Mouse (Mus musculus): ENCODE measurements at regions not wholly inside any gene's neighbourhood (a gene's known extent, or its start where the extent isn't known, plus 50 kb on each side); places are given as distances from the start of the nearest gene placed in this dataset.

- 93% methylated on average over 6 of the region's 6 CpGs for WGBS
- no peaks in the 10 kb centered on the region for H3K9me3 ChIP-seq
- no peaks in the 10 kb centered on the region for H3K36me3 ChIP-seq
- H3K4me3 ChIP-seq: no peak overlapping the region
- no peak overlapping the region for H3K9ac ChIP-seq
- 0 out of 2 replicates have a peak, but pooled peaks cover 3% of the 10 kb centered on the region for H3K27me3 ChIP-seq
- H3K4me2 ChIP-seq: no peak overlapping the region
- H3K27ac ChIP-seq: no peak overlapping the region
- no peak for ATAC-seq (ENCODE audit: insufficient number of reproducible peaks, insufficient read depth, low FRiP score, low TSS enrichment, low read depth)
- no peaks in the 10 kb centered on the region for H3K4me1 ChIP-seq
Measured at GRCm38 (mm10) chr1:61288946-61289345, 311.2 kb downstream of the Icos start.

GRCm38 (mm10) chr1:61289552-61289951 lies 311.8 kb downstream of the Icos start:
- 0 out of 2 replicates have a peak, but pooled peaks cover 3% of the 10 kb centered on the region for H3K27me3 ChIP-seq
- no peak for ATAC-seq (ENCODE audit: insufficient number of reproducible peaks, insufficient read depth, low FRiP score, low TSS enrichment, low read depth)
- H3K9ac ChIP-seq: no peak overlapping the region
- H3K4me2 ChIP-seq: no peak overlapping the region
- no peak overlapping the region for H3K27ac ChIP-seq
- no peaks in the 10 kb centered on the region for H3K9me3 ChIP-seq
- H3K4me1 ChIP-seq: no peaks in the 10 kb centered on the region
- 62% methylated on average over 4 of the region's 4 CpGs for WGBS
- no peak overlapping the region for H3K4me3 ChIP-seq
- H3K36me3 ChIP-seq: no peaks in the 10 kb centered on the region

GRCm38 (mm10) chr1:61293106-61293505 lies 315.4 kb downstream of the Icos start:
- no peak for ATAC-seq (ENCODE audit: insufficient number of reproducible peaks, insufficient read depth, low FRiP score, low TSS enrichment, low read depth)
- no peaks in the 10 kb centered on the region for H3K36me3 ChIP-seq
- H3K9ac ChIP-seq: no peak overlapping the region
- no peaks in the 10 kb centered on the region for H3K9me3 ChIP-seq
- peaks cover 3% of the 10 kb centered on the region; the same call in 1 of the 2 replicates for H3K27me3 ChIP-seq
- no peak overlapping the region for H3K27ac ChIP-seq
- H3K4me1 ChIP-seq: peaks cover under 1% of the 10 kb centered on the region
- WGBS: 68% methylated on average over 5 of the region's 5 CpGs
- H3K4me2 ChIP-seq: no peak overlapping the region
- no peak overlapping the region for H3K4me3 ChIP-seq

GRCm38 (mm10) chr1:61295219-61295618 lies 317.5 kb downstream of the Icos start:
- WGBS: 85% methylated on average over 3 of the region's 3 CpGs
- H3K9ac ChIP-seq: no peak overlapping the region
- peaks cover 11% of the 10 kb centered on the region for H3K4me1 ChIP-seq
- no peak overlapping the region for H3K4me3 ChIP-seq
- ATAC-seq (ENCODE audit: insufficient number of reproducible peaks, insufficient read depth, low FRiP score, low TSS enrichment, low read depth): no peak
- H3K36me3 ChIP-seq: no peaks in the 10 kb centered on the region
- no peaks in the 10 kb centered on the region for H3K9me3 ChIP-seq
- no peak overlapping the region for H3K4me2 ChIP-seq
- H3K27me3 ChIP-seq: peaks cover 7% of the 10 kb centered on the region
- no peak overlapping the region for H3K27ac ChIP-seq

GRCm38 (mm10) chr1:61296831-61297230 lies 319.1 kb downstream of the Icos start:
- no peaks in the 10 kb centered on the region for H3K36me3 ChIP-seq
- H3K27ac ChIP-seq: no peak overlapping the region
- no peaks in the 10 kb centered on the region for H3K9me3 ChIP-seq
- H3K4me2 ChIP-seq: no peak overlapping the region
- 59% methylated on average over 4 of the region's 4 CpGs for WGBS
- H3K4me3 ChIP-seq: no peak overlapping the region
- ATAC-seq (ENCODE audit: insufficient number of reproducible peaks, insufficient read depth, low FRiP score, low TSS enrichment, low read depth): no peak
- peaks cover 16% of the 10 kb centered on the region for H3K27me3 ChIP-seq
- peaks cover 26% of the 10 kb centered on the region for H3K4me1 ChIP-seq
- no peak overlapping the region for H3K9ac ChIP-seq

GRCm38 (mm10) chr1:61297361-61297760 lies 319.6 kb downstream of the Icos start:
- Histone ChIP-seq H3K9me3 (no peaks in the 10 kb centered on the region), H3K27me3 (peaks cover 19% of the 10 kb centered on the region), H3K4me3 (no peak overlapping the region), H3K36me3 (no peaks in the 10 kb centered on the region), H3K27ac (no peak overlapping the region), H3K9ac (no peak overlapping the region), H3K4me1 (peaks cover 28% of the 10 kb centered on the region), H3K4me2 (no peak overlapping the region)
- WGBS: 72% methylated on average over 3 of the region's 3 CpGs
- ATAC-seq (ENCODE audit: insufficient number of reproducible peaks, insufficient read depth, low FRiP score, low TSS enrichment, low read depth): no peak

GRCm38 (mm10) chr1:61298064-61298463 lies 320.3 kb downstream of the Icos start:
- H3K9ac ChIP-seq: no peak overlapping the region
- no peaks in the 10 kb centered on the region for H3K36me3 ChIP-seq
- no peak overlapping the region for H3K4me3 ChIP-seq
- no peaks in the 10 kb centered on the region for H3K9me3 ChIP-seq
- peaks cover 28% of the 10 kb centered on the region for H3K4me1 ChIP-seq
- H3K27me3 ChIP-seq: peaks cover 19% of the 10 kb centered on the region
- H3K27ac ChIP-seq: peak overlapping the region; percentile 44
- no peak overlapping the region for H3K4me2 ChIP-seq
- no peak for ATAC-seq (ENCODE audit: insufficient number of reproducible peaks, insufficient read depth, low FRiP score, low TSS enrichment, low read depth)
- WGBS: 12% methylated on average over 3 of the region's 3 CpGs

GRCm38 (mm10) chr1:61298779-61299178 lies 321.1 kb downstream of the Icos start:
- H3K4me2 ChIP-seq: no peak overlapping the region
- ATAC-seq (ENCODE audit: insufficient number of reproducible peaks, insufficient read depth, low FRiP score, low TSS enrichment, low read depth): no peak
- no peak overlapping the region for H3K9ac ChIP-seq
- H3K9me3 ChIP-seq: no peaks in the 10 kb centered on the region
- no peak overlapping the region for H3K4me3 ChIP-seq
- 60% methylated on average over 6 of the region's 6 CpGs for WGBS
- no peaks in the 10 kb centered on the region for H3K36me3 ChIP-seq
- peaks cover 19% of the 10 kb centered on the region for H3K27me3 ChIP-seq
- peak overlapping the region; percentile 44 for H3K27ac ChIP-seq
- H3K4me1 ChIP-seq: peaks cover 28% of the 10 kb centered on the region

- Histone ChIP-seq H3K4me1 (peaks cover 28% of the 10 kb centered on the region), H3K36me3 (no peaks in the 10 kb centered on the region), H3K9me3 (no peaks in the 10 kb centered on the region), H3K4me3 (no peak overlapping the region), H3K27me3 (peaks cover 21% of the 10 kb centered on the region), H3K9ac (no peak overlapping the region), H3K27ac (no peak overlapping the region), H3K4me2 (no peak overlapping the region)
- no peak for ATAC-seq (ENCODE audit: insufficient number of reproducible peaks, insufficient read depth, low FRiP score, low TSS enrichment, low read depth)
- WGBS: 54% methylated on average over 4 of the region's 4 CpGs
Measured at GRCm38 (mm10) chr1:61300491-61300890, 322.8 kb downstream of the Icos start.

GRCm38 (mm10) chr1:61301041-61302030 lies 323.6 kb downstream of the Icos start:
- H3K4me1 ChIP-seq: peaks cover 28% of the 10 kb centered on the region
- H3K4me3 ChIP-seq: no peak overlapping the region
- peaks cover 22% of the 10 kb centered on the region for H3K27me3 ChIP-seq
- no peak overlapping the region for H3K9ac ChIP-seq
- no peaks in the 10 kb centered on the region for H3K36me3 ChIP-seq
- no peak overlapping the region for H3K4me2 ChIP-seq
- ATAC-seq (ENCODE audit: insufficient number of reproducible peaks, insufficient read depth, low FRiP score, low TSS enrichment, low read depth): no peak
- H3K27ac ChIP-seq: no peak overlapping the region
- H3K9me3 ChIP-seq: no peaks in the 10 kb centered on the region
- WGBS: 44% methylated on average over 24 of the region's 24 CpGs

- ATAC-seq (ENCODE audit: insufficient number of reproducible peaks, insufficient read depth, low FRiP score, low TSS enrichment, low read depth): no peak
- peaks cover 22% of the 10 kb centered on the region; the same call in 1 of the 2 replicates for H3K27me3 ChIP-seq
- H3K36me3 ChIP-seq: no peaks in the 10 kb centered on the region
- H3K9me3 ChIP-seq: no peaks in the 10 kb centered on the region
- no peak overlapping the region for H3K27ac ChIP-seq
- WGBS: 57% methylated on average over 8 of the region's 8 CpGs
- H3K4me2 ChIP-seq: no peak overlapping the region
- H3K4me3 ChIP-seq: no peak overlapping the region
- peaks cover 28% of the 10 kb centered on the region for H3K4me1 ChIP-seq
- no peak overlapping the region for H3K9ac ChIP-seq
Measured at GRCm38 (mm10) chr1:61302570-61303071, 324.9 kb downstream of the Icos start.

GRCm38 (mm10) chr1:61306296-61306695 lies 328.6 kb downstream of the Icos start:
- Histone ChIP-seq H3K4me2 (no peak overlapping the region), H3K27ac (no peak overlapping the region), H3K4me3 (no peak overlapping the region), H3K27me3 (peaks cover 14% of the 10 kb centered on the region; the same call in 1 of the 2 replicates), H3K9me3 (no peaks in the 10 kb centered on the region), H3K36me3 (no peaks in the 10 kb centered on the region), H3K4me1 (peaks cover 6% of the 10 kb centered on the region; the same call in 1 of the 2 replicates), H3K9ac (no peak overlapping the region)
- 78% methylated on average over 8 of the region's 8 CpGs for WGBS
- no peak for ATAC-seq (ENCODE audit: insufficient number of reproducible peaks, insufficient read depth, low FRiP score, low TSS enrichment, low read depth)

Measured in embryonic facial prominence, embryonic 13.5 days (tissue).